Mouse (Mus musculus) megakaryocyte, embryonic 14.5 days (primary cell): ENCODE results near the gene Syne1.

Experiments used
- FLI1 ChIP-seq: IDR thresholded peaks from 2 replicates; pipeline ENCODE4 v1.6.1; 2012; ENCODE audit warnings: low read length, inconsistent platforms, mixed read lengths
- GATA1 ChIP-seq: IDR thresholded peaks from 3 replicates; pipeline ENCODE4 v1.6.1; 2012; ENCODE audit warnings: mixed read lengths, low read length, inconsistent platforms, borderline replicate concordance

- TF ChIP-seq GATA1 (no peak), FLI1 (no peak)
Observed at GRCm38 (mm10) chr10:5045213-5045612, 506.1 kb downstream of the Syne1 start.
